In genomic region chr9:102297986-102298385, GRCm38 (mm10) we compare ENCODE assay signal across 18 mouse cellular contexts. TPM values are rescaled to one million over a fixed set of nuclear protein-coding genes. Genes with fewer than 3 reads are reported as not detected.
A peak's percentile ranks its signal among the peaks of the same experiment; 100 is the strongest.
DNase-seq lines count a peak whose midpoint lies in the region; ATAC-seq and TF ChIP-seq lines count a peak whose summit lies in the region.
"Had no signal": no experiment of that assay in that cellular context is flagged by ENCODE, and none has a peak within 500 bp of the region (broad histone marks: within the 10 kb centered on the region; RNA-seq: fewer than 3 reads in every experiment).

No protein-coding gene starts in this region.

- intact Hi-C loops in left cerebral cortex, postnatal 4 days (cut with DNase I) = no loop called here

- H3K9me3 ChIP-seq in hindbrain, postnatal 0 days (ENCODE audit: low read length) = no peaks in the 10 kb centered on the region
- H3K9me3 ChIP-seq in hindbrain, embryonic 10.5 days = no peaks in the 10 kb centered on the region
- H3K9me3 ChIP-seq: limb, embryonic 15.5 days; stomach, embryonic 15.5 days had no signal

- no peaks in the 10 kb centered on the region for H3K36me3 ChIP-seq in hindbrain, postnatal 0 days (ENCODE audit: insufficient read depth, low read length)
- 0 out of 2 replicates have a peak, but pooled peaks cover 3% of the 10 kb centered on the region for H3K36me3 ChIP-seq in hindbrain, embryonic 10.5 days
- H3K36me3 ChIP-seq: limb, embryonic 15.5 days; stomach, embryonic 15.5 days had no signal

- 0 out of 2 replicates have a peak, but pooled peaks have one; percentile 52 for ATAC-seq in hindbrain, postnatal 0 days
- ATAC-seq in cerebellum, adult (ENCODE audit: insufficient number of reproducible peaks, low FRiP score, low TSS enrichment) = peak; percentile 73; the same call in 1 of the 2 replicates

- TF ChIP-seq CTCF in hindbrain, postnatal 0 days (IDR thresholded peaks at IDR 0.05; ENCODE audit: low read depth) = no peak

- H3K9ac ChIP-seq in hindbrain, postnatal 0 days (replicated peaks; ENCODE audit: low read length) = no peak overlapping the region
- H3K9ac ChIP-seq: limb, embryonic 15.5 days; lung, embryonic 14.5 days; stomach, embryonic 15.5 days had no signal

- no peak overlapping the region for H3K4me3 ChIP-seq in hindbrain, postnatal 0 days (ENCODE audit: low read length)
- no peak overlapping the region for H3K4me3 ChIP-seq in hindbrain, embryonic 10.5 days
- H3K4me3 ChIP-seq: left cerebral cortex, adult 2 months; limb, embryonic 15.5 days; stomach, embryonic 15.5 days had no signal

- no peaks in the 10 kb centered on the region for H3K27me3 ChIP-seq in hindbrain, postnatal 0 days (ENCODE audit: insufficient read depth, low read length)
- H3K27me3 ChIP-seq in hindbrain, embryonic 10.5 days (ENCODE audit: insufficient read depth, poor library complexity, severe bottlenecking) = 0 out of 2 replicates have a peak, but pooled peaks cover 7% of the 10 kb centered on the region
- H3K27me3 ChIP-seq: limb, embryonic 15.5 days; stomach, embryonic 15.5 days had no signal

- peak; percentile 74 for DNase-seq in hindbrain, postnatal 0 days (ENCODE audit: low spot score)
- no peak for DNase-seq in hindbrain, embryonic 10.5 days (ENCODE audit: low spot score)
- DNase-seq in cerebellum, postnatal 10 days = peak; percentile 96 to 97
- peak; percentile 82 for DNase-seq in left cerebral cortex, postnatal 4 days
- DNase-seq in embryo, embryonic 11 days = no peak
- no peak for DNase-seq in embryo, embryonic 10 days (ENCODE audit: low spot score)
- DNase-seq: adrenal gland, postnatal 14 days; kidney, adult 11 months; kidney, postnatal 4 days; lung, embryonic 14.5 days; thymus, postnatal 36 days had no signal

- H3K27ac ChIP-seq in hindbrain, postnatal 0 days = no peak overlapping the region
- no peak overlapping the region for H3K27ac ChIP-seq in hindbrain, embryonic 10.5 days
- H3K27ac ChIP-seq: left cerebral cortex, adult 2 months; limb, embryonic 15.5 days; stomach, embryonic 15.5 days had no signal

- WGBS in hindbrain, postnatal 0 days = 47% methylated on average over 5 of the region's 5 CpGs
- WGBS in hindbrain, embryonic 10.5 days = 80% methylated on average over 5 of the region's 5 CpGs

- no peaks in the 10 kb centered on the region for H3K4me1 ChIP-seq in hindbrain, postnatal 0 days (ENCODE audit: insufficient read depth, low read length)
- H3K4me1 ChIP-seq in hindbrain, embryonic 10.5 days (replicated peaks) = peaks cover 23% of the 10 kb centered on the region; the same call in 1 of the 2 replicates
- H3K4me1 ChIP-seq: limb, embryonic 15.5 days; stomach, embryonic 15.5 days had no signal

- no peak overlapping the region for H3K4me2 ChIP-seq in hindbrain, postnatal 0 days (ENCODE audit: low read depth, low read length)
- H3K4me2 ChIP-seq: limb, embryonic 15.5 days; lung, embryonic 14.5 days; stomach, embryonic 15.5 days had no signal

RNA-seq across cellular contexts. Expression of gene Ephb1, which starts 56.5 kb away (rescaled TPM):
- 50.3 and 60.1 TPM in 2 replicates for total RNA-seq in hindbrain, postnatal 0 days (2014; rRNA removed)
- polyA plus RNA-seq in hindbrain, postnatal 0 days (2015; fragmentation: Nextera tagmentation; extraction: Ambion mirVana) = 34.7 and 39.6 TPM in 2 replicates
- 8.0 and 12.0 TPM in 2 replicates for polyA plus RNA-seq in hindbrain, embryonic 10.5 days (2016; fragmentation: Nextera tagmentation; extraction: Ambion mirVana)
- total RNA-seq in left cerebral cortex, postnatal 4 days (2021) = 10 to 100 TPM; 47.3 to 50.4 TPM
- total RNA-seq: granulocyte monocyte progenitor cell, adult 5-6 weeks; megakaryocyte progenitor cell, adult 5-6 weeks; neutrophil, adult 5-6 weeks had no signal

Comparison
In these comparisons a context has a peak if more than half of its experiments do, and no peak if none do; other contexts are left out.
1. DNase-seq: peak in hindbrain, postnatal 0 days (single experiment), cerebellum, postnatal 10 days (2 of 2) and left cerebral cortex, postnatal 4 days (single experiment); none in hindbrain, embryonic 10.5 days (single experiment), embryo, embryonic 11 days (single experiment) and embryo, embryonic 10 days (single experiment).